In genomic region chr4:138215671-138216199, GRCm38 (mm10) we compare ENCODE assay signal across 8 mouse cellular contexts. TPM values are rescaled to one million over a fixed set of nuclear protein-coding genes. Genes with fewer than 3 reads are reported as not detected.
DNase-seq lines count a peak whose midpoint lies in the region; ATAC-seq and TF ChIP-seq lines count a peak whose summit lies in the region.

No protein-coding gene starts in this region.

- H3K36me3 ChIP-seq in spleen, adult 2 months (ENCODE audit: control insufficient read depth, insufficient read depth, low read length) = no peaks in the 10 kb centered on the region
- H3K36me3 ChIP-seq in liver, embryonic 13.5 days = peaks cover 4% of the 10 kb centered on the region; the same call in 1 of the 2 replicates

- H3K9me3 ChIP-seq in liver, embryonic 13.5 days (replicated peaks) = no peaks in the 10 kb centered on the region

- peak overlapping the region; percentile 85 for H3K27ac ChIP-seq in cerebellum, adult 2 months (ENCODE audit: insufficient read depth, low read length)
- H3K27ac ChIP-seq in spleen, adult 2 months (ENCODE audit: insufficient read depth, low read length) = peak overlapping the region; percentile 85
- peak overlapping the region; percentile 94 for H3K27ac ChIP-seq in liver, embryonic 13.5 days

- H3K9ac ChIP-seq in liver, embryonic 13.5 days = peak overlapping the region; percentile 96

- 36% methylated on average over 13 of the region's 13 CpGs for WGBS in cerebellum, adult 2 months
- 45% methylated on average over 13 of the region's 13 CpGs for WGBS in spleen, adult 2 months
- 46% methylated on average over 13 of the region's 13 CpGs for WGBS in liver, embryonic 13.5 days (ENCODE audit: insufficient replicate concordance)

- no peak for ATAC-seq in liver, embryonic 13.5 days (ENCODE audit: low read depth)

- no peak for TF ChIP-seq CTCF in cerebellum, adult 2 months (IDR thresholded peaks at IDR 0.05; ENCODE audit: borderline replicate concordance, insufficient read depth, low read depth, low read length)
- no peak for TF ChIP-seq CTCF in spleen, adult 2 months (IDR thresholded peaks at IDR 0.05; ENCODE audit: extremely low read depth, insufficient read depth, insufficient read length, insufficient replicate concordance)

- no peak for DNase-seq in cerebellum, adult 2 months
- DNase-seq in cerebellum, postnatal 4 days (ENCODE audit: low spot score in 2 of 2) = no peak
- no peak for DNase-seq in spleen, adult 2 months (ENCODE audit: low read depth in 1 of 2, low spot score in 2 of 2)
- no peak for DNase-seq in spleen, postnatal 36 days (ENCODE audit: low spot score in 2 of 2)
- DNase-seq in liver, embryonic 13.5 days = no peak
- peak; percentile 36 for DNase-seq in retina, postnatal 1 day
- no peak for DNase-seq in left cerebral cortex, adult 18-20 months (ENCODE audit: low spot score in 2 of 2)
- no peak for DNase-seq in layer of hippocampus, postnatal 25 days (ENCODE audit: extremely low spot score in 1 of 2, low spot score in 1 of 2)

- H3K4me2 ChIP-seq in liver, embryonic 13.5 days = peak overlapping the region; percentile 86

- H3K4me1 ChIP-seq in cerebellum, adult 2 months (ENCODE audit: control insufficient read depth, insufficient read depth, low read length) = peaks cover 9% of the 10 kb centered on the region
- peaks cover 8% of the 10 kb centered on the region for H3K4me1 ChIP-seq in spleen, adult 2 months (ENCODE audit: control insufficient read depth, insufficient read depth, insufficient read length)
- peaks cover 37% of the 10 kb centered on the region for H3K4me1 ChIP-seq in liver, embryonic 13.5 days (replicated peaks)

- H3K27me3 ChIP-seq in cerebellum, adult 2 months (ENCODE audit: control insufficient read depth, insufficient read depth, low read length) = no peaks in the 10 kb centered on the region
- no peaks in the 10 kb centered on the region for H3K27me3 ChIP-seq in spleen, adult 2 months (ENCODE audit: control insufficient read depth, insufficient read depth, low read length)
- H3K27me3 ChIP-seq in liver, embryonic 13.5 days = no peaks in the 10 kb centered on the region

- TF ChIP-seq POLR2A in cerebellum, adult 2 months (IDR thresholded peaks at IDR 0.05; ENCODE audit: borderline replicate concordance, insufficient read depth, low read length) = no peak
- no peak for TF ChIP-seq POLR2A in spleen, adult 2 months (IDR thresholded peaks at IDR 0.05; ENCODE audit: low read depth, low read length)

- H3K4me3 ChIP-seq in cerebellum, adult 2 months (replicated peaks; ENCODE audit: insufficient read depth, low read depth, low read length) = peak overlapping the region; percentile 96
- H3K4me3 ChIP-seq in spleen, adult 2 months (ENCODE audit: extremely low read depth, insufficient read depth, insufficient read length) = peak overlapping the region; percentile 93
- peak overlapping the region; percentile 98 for H3K4me3 ChIP-seq in liver, embryonic 13.5 days (replicated peaks)

RNA-seq across cellular contexts. Expression of gene Hp1bp3, which starts 0.4 kb away (rescaled TPM):
- polyA plus RNA-seq in cerebellum, adult 2 months (2012; rRNA removed) = 163 and 170 TPM in 2 replicates
- polyA plus RNA-seq in spleen, adult 2 months (2012; rRNA removed) = 33.5 and 34.2 TPM in 2 replicates
- polyA plus RNA-seq in liver, embryonic 13.5 days (2015; fragmentation: Nextera tagmentation; extraction: Ambion mirVana) = 43.5 and 50.9 TPM in 2 replicates
- total RNA-seq in left cerebral cortex, adult 18-20 months (2021) = 100 to 1,000 TPM; 189 to 191 TPM
- total RNA-seq in layer of hippocampus, postnatal 25 days (2021) = 100 to 1,000 TPM; 167 to 170 TPM

RNA-seq across cellular contexts. Expression of gene Sh2d5, which starts 34.5 kb away (rescaled TPM):
- 38.9 and 40.8 TPM in 2 replicates for polyA plus RNA-seq in cerebellum, adult 2 months (2012; rRNA removed)
- 1.4 and 1.5 TPM in 2 replicates for polyA plus RNA-seq in spleen, adult 2 months (2012; rRNA removed)
- polyA plus RNA-seq in liver, embryonic 13.5 days (2015; fragmentation: Nextera tagmentation; extraction: Ambion mirVana) = 0.64 and 0.65 TPM in 2 replicates
- total RNA-seq in left cerebral cortex, adult 18-20 months (2021) = 10 to 100 TPM; 71.7 to 83.2 TPM
- total RNA-seq in layer of hippocampus, postnatal 25 days (2021) = 10 to 100 TPM; 46.8 to 47.1 TPM

RNA-seq across cellular contexts. Expression of gene Kif17, which starts 34.5 kb away (rescaled TPM):
- polyA plus RNA-seq in cerebellum, adult 2 months (2012; rRNA removed) = 12.2 and 12.7 TPM in 2 replicates
- 0.28 and 0.38 TPM in 2 replicates for polyA plus RNA-seq in spleen, adult 2 months (2012; rRNA removed)
- 0.23 and 0.32 TPM in 2 replicates for polyA plus RNA-seq in liver, embryonic 13.5 days (2015; fragmentation: Nextera tagmentation; extraction: Ambion mirVana)
- total RNA-seq in left cerebral cortex, adult 18-20 months (2021) = 10 to 100 TPM; 28.8 to 33.0 TPM
- 10 to 100 TPM; 19.0 to 19.8 TPM for total RNA-seq in layer of hippocampus, postnatal 25 days (2021)

Comparison
In these comparisons a context has a peak if more than half of its experiments do, and no peak if none do; other contexts are left out.
1. RNA of gene Sh2d5, which starts 34.5 kb away (polyA plus RNA-seq): 38.9 to 40.8 TPM in cerebellum, adult 2 months; 1.4 to 1.5 TPM in spleen, adult 2 months and 0.64 to 0.65 TPM in liver, embryonic 13.5 days; every median in the first group is over 10 times any median in the second.
2. Peak in every context shown above with its lines, with median percentiles within 50 percentile points of each other: H3K27ac ChIP-seq and H3K4me3 ChIP-seq.